Mouse (Mus musculus) c-Kit-positive CD71-positive TER-119-negative erythroid progenitor cells, embryonic 14.5 days (primary cell): ENCODE data around the gene Armc7.
"Not testable (repeated sequence)": the region's sequence is repeated elsewhere in the genome, so short reads cannot be mapped to it uniquely, and the experiment has no call there.

Experiments used
- DNase-seq: peaks from one replicate; pipeline ENCODE4 v3.0.0-alpha.2; 2013; ENCODE audit warnings: low read depth

The Armc7 gene

GRCm38 (mm10) chr11:115526446-115526845 is 51.0 kb downstream of the Armc7 start:
- not testable (repeated sequence) for DNase-seq

GRCm38 (mm10) chr11:115534759-115535371 is 59.4 kb downstream of the Armc7 start:
- DNase-seq: no peak

- DNase-seq: peak; percentile 34
Measured at GRCm38 (mm10) chr11:115535401-115536037, 60.1 kb downstream of the Armc7 start.

GRCm38 (mm10) chr11:115536038-115536681 is 60.7 kb downstream of the Armc7 start, which contains the start of gene Sumo2:
Gene Sumo2, minus strand, starts transcription at chr11:115536276.
- DNase-seq: peak; percentile 94

- no peak for DNase-seq
Measured at GRCm38 (mm10) chr11:115536856-115537568, 61.5 kb downstream of the Armc7 start.

GRCm38 (mm10) chr11:115538045-115538444 is 62.6 kb downstream of the Armc7 start:
- DNase-seq: no peak
